Mouse (Mus musculus): ENCODE results near the gene Ndst2. TPM values are rescaled to one million over a fixed set of nuclear protein-coding genes. Genes with fewer than 3 reads are reported as not detected.
"Not testable (repeated sequence)": the region's sequence is repeated elsewhere in the genome, so short reads cannot be mapped to it uniquely, and the experiment has no call there.

The Ndst2 gene
- polyA plus RNA-seq, 1 experiment from 2014 or later = 28.1 TPM

- no peaks in the 10 kb centered on the region for H3K9me3 ChIP-seq (ENCODE audit: control insufficient read depth, low read depth, low read length)
- H3K36me3 ChIP-seq (ENCODE audit: control insufficient read depth, insufficient read depth, low read length) = peaks cover 90% of the 10 kb centered on the region
- H3K27ac ChIP-seq (ENCODE audit: low read length) = no peak overlapping the region
- no peaks in the 10 kb centered on the region for H3K27me3 ChIP-seq (ENCODE audit: control insufficient read depth, insufficient read depth, low read length)
- H3K4me2 ChIP-seq (replicated peaks; ENCODE audit: low read depth, low read length) = no peak overlapping the region
- H3K4me3 ChIP-seq (ENCODE audit: low read depth, low read length) = no peak overlapping the region
- H3K9ac ChIP-seq (replicated peaks; ENCODE audit: low read depth, low read length) = no peak overlapping the region
- H3K4me1 ChIP-seq (ENCODE audit: control insufficient read depth, insufficient read depth, low read length) = no peaks in the 10 kb centered on the region
- 93% methylated on average over 12 of the region's 12 CpGs for WGBS
- no peak for ATAC-seq (ENCODE audit: insufficient number of reproducible peaks, insufficient read depth, low FRiP score, low read depth)
Measured at GRCm38 (mm10) chr14:20719767-20720166, 14.6 kb downstream of the Ndst2 start.

- H3K9me3 ChIP-seq (ENCODE audit: control insufficient read depth, low read depth, low read length) = no peaks in the 10 kb centered on the region
- H3K4me1 ChIP-seq (ENCODE audit: control insufficient read depth, insufficient read depth, low read length) = no peaks in the 10 kb centered on the region
- no peaks in the 10 kb centered on the region for H3K27me3 ChIP-seq (ENCODE audit: control insufficient read depth, insufficient read depth, low read length)
- 88% methylated on average over 10 of the region's 10 CpGs for WGBS
- no peak overlapping the region for H3K4me2 ChIP-seq (replicated peaks; ENCODE audit: low read depth, low read length)
- no peak overlapping the region for H3K4me3 ChIP-seq (ENCODE audit: low read depth, low read length)
- peaks cover 92% of the 10 kb centered on the region for H3K36me3 ChIP-seq (ENCODE audit: control insufficient read depth, insufficient read depth, low read length)
- no peak for ATAC-seq (ENCODE audit: insufficient number of reproducible peaks, insufficient read depth, low FRiP score, low read depth)
- no peak overlapping the region for H3K27ac ChIP-seq (ENCODE audit: low read length)
- no peak overlapping the region for H3K9ac ChIP-seq (replicated peaks; ENCODE audit: low read depth, low read length)
Measured at GRCm38 (mm10) chr14:20718443-20718842, 15.9 kb downstream of the Ndst2 start.

GRCm38 (mm10) chr14:20713832-20714231 is 20.5 kb downstream of the Ndst2 start:
- Histone ChIP-seq H3K27ac (ENCODE audit: low read length) (no peak overlapping the region), H3K4me2 (replicated peaks; ENCODE audit: low read depth, low read length) (no peak overlapping the region), H3K4me1 (ENCODE audit: control insufficient read depth, insufficient read depth, low read length) (peaks cover 8% of the 10 kb centered on the region), H3K27me3 (ENCODE audit: control insufficient read depth, insufficient read depth, low read length) (no peaks in the 10 kb centered on the region), H3K9me3 (ENCODE audit: control insufficient read depth, low read depth, low read length) (no peaks in the 10 kb centered on the region), H3K36me3 (ENCODE audit: control insufficient read depth, insufficient read depth, low read length) (peaks cover 79% of the 10 kb centered on the region), H3K9ac (replicated peaks; ENCODE audit: low read depth, low read length) (no peak overlapping the region), H3K4me3 (ENCODE audit: low read depth, low read length) (no peak overlapping the region)
- WGBS = 67% methylated on average over 11 of the region's 11 CpGs
- ATAC-seq (ENCODE audit: insufficient number of reproducible peaks, insufficient read depth, low FRiP score, low read depth) = 0 out of 2 replicates have a peak, but pooled peaks have one; percentile 56

GRCm38 (mm10) chr14:20708239-20708638 is 26.1 kb downstream of the Ndst2 start:
- no peak overlapping the region for H3K27ac ChIP-seq (ENCODE audit: low read length)

GRCm38 (mm10) chr14:20707201-20708190 is 26.9 kb downstream of the Ndst2 start, which contains the start of gene Zswim8:
TSS of gene Zswim8 (plus strand) at chr14:20707552.
- under 1% methylated on average over 74 of the region's 80 CpGs for WGBS
- peak within 1 kb of the TSS; percentile 98 for H3K4me3 ChIP-seq (ENCODE audit: low read depth, low read length)
- H3K4me2 ChIP-seq (replicated peaks; ENCODE audit: low read depth, low read length) = peak within 1 kb of the TSS; percentile 59
- peak within 1 kb of the TSS; percentile 87 for H3K27ac ChIP-seq (ENCODE audit: low read length)
- no peaks in the 10 kb centered on the region for H3K9me3 ChIP-seq (ENCODE audit: control insufficient read depth, low read depth, low read length)
- no peaks in the 10 kb centered on the region for H3K27me3 ChIP-seq (ENCODE audit: control insufficient read depth, insufficient read depth, low read length)
- peaks cover 30% of the 10 kb centered on the region for H3K36me3 ChIP-seq (ENCODE audit: control insufficient read depth, insufficient read depth, low read length)
- peak; percentile 91 for ATAC-seq (ENCODE audit: insufficient number of reproducible peaks, insufficient read depth, low FRiP score, low read depth)
- peak within 1 kb of the TSS; percentile 92 for H3K9ac ChIP-seq (replicated peaks; ENCODE audit: low read depth, low read length)
- peaks cover 17% of the 10 kb centered on the region for H3K4me1 ChIP-seq (ENCODE audit: control insufficient read depth, insufficient read depth, low read length)

More at GRCm38 (mm10) chr14:20708239-20708638, 26.1 kb downstream of the Ndst2 start:
- Histone ChIP-seq H3K36me3 (ENCODE audit: control insufficient read depth, insufficient read depth, low read length) (peaks cover 36% of the 10 kb centered on the region), H3K4me3 (ENCODE audit: low read depth, low read length) (peak overlapping the region; percentile 98), H3K9ac (replicated peaks; ENCODE audit: low read depth, low read length) (peak overlapping the region; percentile 92), H3K4me2 (replicated peaks; ENCODE audit: low read depth, low read length) (peak overlapping the region; percentile 59), H3K27me3 (ENCODE audit: control insufficient read depth, insufficient read depth, low read length) (no peaks in the 10 kb centered on the region), H3K4me1 (ENCODE audit: control insufficient read depth, insufficient read depth, low read length) (peaks cover 17% of the 10 kb centered on the region), H3K9me3 (ENCODE audit: control insufficient read depth, low read depth, low read length) (no peaks in the 10 kb centered on the region)
- no peak for ATAC-seq (ENCODE audit: insufficient number of reproducible peaks, insufficient read depth, low FRiP score, low read depth)
- 4% methylated on average over 10 of the region's 10 CpGs for WGBS

- peak overlapping the region; percentile 90 for H3K27ac ChIP-seq (ENCODE audit: low read length)
- peaks cover 21% of the 10 kb centered on the region for H3K4me1 ChIP-seq (ENCODE audit: control insufficient read depth, insufficient read depth, low read length)
- WGBS = 7% methylated on average over 8 of the region's 8 CpGs
- not testable (repeated sequence) for ATAC-seq (ENCODE audit: insufficient number of reproducible peaks, insufficient read depth, low FRiP score, low read depth); H3K9me3 ChIP-seq (ENCODE audit: control insufficient read depth, low read depth, low read length); H3K27me3 ChIP-seq (ENCODE audit: control insufficient read depth, insufficient read depth, low read length)
- H3K9ac ChIP-seq (replicated peaks; ENCODE audit: low read depth, low read length) = peak overlapping the region; percentile 74
- H3K4me3 ChIP-seq (ENCODE audit: low read depth, low read length) = peak overlapping the region; percentile 73
- H3K36me3 ChIP-seq (ENCODE audit: control insufficient read depth, insufficient read depth, low read length) = peaks cover 18% of the 10 kb centered on the region; the same call in 1 of the 2 replicates
- H3K4me2 ChIP-seq (replicated peaks; ENCODE audit: low read depth, low read length) = peak overlapping the region; percentile 62
Measured at GRCm38 (mm10) chr14:20703461-20703860, 30.9 kb downstream of the Ndst2 start.

- Histone ChIP-seq H3K4me1 (ENCODE audit: control insufficient read depth, insufficient read depth, low read length) (peaks cover 25% of the 10 kb centered on the region), H3K4me2 (replicated peaks; ENCODE audit: low read depth, low read length) (peak within 1 kb of the TSS; percentile 62), H3K36me3 (ENCODE audit: control insufficient read depth, insufficient read depth, low read length) (peaks cover 21% of the 10 kb centered on the region; the same call in 1 of the 2 replicates), H3K9me3 (ENCODE audit: control insufficient read depth, low read depth, low read length) (no peaks in the 10 kb centered on the region), H3K4me3 (ENCODE audit: low read depth, low read length) (peak within 1 kb of the TSS; percentile 73), H3K27me3 (ENCODE audit: control insufficient read depth, insufficient read depth, low read length) (no peaks in the 10 kb centered on the region), H3K9ac (replicated peaks; ENCODE audit: low read depth, low read length) (peak within 1 kb of the TSS; percentile 74), H3K27ac (ENCODE audit: low read length) (peak within 1 kb of the TSS; percentile 90)
- under 1% methylated on average over 61 of the region's 61 CpGs for WGBS
- ATAC-seq (ENCODE audit: insufficient number of reproducible peaks, insufficient read depth, low FRiP score, low read depth) = peak; percentile 78
Measured at GRCm38 (mm10) chr14:20702741-20703381, 31.5 kb downstream of the Ndst2 start, which contains the start of gene Chchd1. TSS of gene Chchd1 (plus strand) at chr14:20703006.

GRCm38 (mm10) chr14:20702096-20702740 is 32.1 kb downstream of the Ndst2 start:
- H3K27ac ChIP-seq (ENCODE audit: low read length) = peak overlapping the region; percentile 90
- peak overlapping the region; percentile 73 for H3K4me3 ChIP-seq (ENCODE audit: low read depth, low read length)
- peak overlapping the region; percentile 74 for H3K9ac ChIP-seq (replicated peaks; ENCODE audit: low read depth, low read length)
- no peaks in the 10 kb centered on the region for H3K27me3 ChIP-seq (ENCODE audit: control insufficient read depth, insufficient read depth, low read length)
- peaks cover 29% of the 10 kb centered on the region for H3K4me1 ChIP-seq (ENCODE audit: control insufficient read depth, insufficient read depth, low read length)
- WGBS = 3% methylated on average over 15 of the region's 15 CpGs
- peak overlapping the region; percentile 62 for H3K4me2 ChIP-seq (replicated peaks; ENCODE audit: low read depth, low read length)
- H3K36me3 ChIP-seq (ENCODE audit: control insufficient read depth, insufficient read depth, low read length) = peaks cover 21% of the 10 kb centered on the region; the same call in 1 of the 2 replicates
- no peaks in the 10 kb centered on the region for H3K9me3 ChIP-seq (ENCODE audit: control insufficient read depth, low read depth, low read length)
- peak; percentile 17; the same call in 1 of the 2 replicates for ATAC-seq (ENCODE audit: insufficient number of reproducible peaks, insufficient read depth, low FRiP score, low read depth)
